Mouse (Mus musculus) midbrain, embryonic 12.5 days (tissue): Measurements from ENCODE around the gene Car9. TPM values are rescaled to one million over a fixed set of nuclear protein-coding genes. Genes with fewer than 3 reads are reported as not detected.
"Not testable (repeated sequence)": the region's sequence is repeated elsewhere in the genome, so short reads cannot be mapped to it uniquely, and the experiment has no call there.

Source experiments
- ATAC-seq: fragments of 200-750 bp; cut with Nextera tagmentation; 2 replicates; pipeline ENCODE4 v1.8.0; 2017; ENCODE audit warnings: low read depth, moderate TSS enrichment, moderate library complexity; ENCODE audit not compliant: low FRiP score
- H3K27ac ChIP-seq: fragments of 300-500 bp; sonication (generic); replicated peaks from 2 replicates; pipeline ENCODE4 v1.5.1; 2016; ENCODE audit warnings: mild to moderate bottlenecking
- H3K27me3 ChIP-seq: fragments of 300-500 bp; sonication (generic); 2 replicates; pipeline ENCODE4 v1.6.1; 2016; ENCODE audit warnings: mild to moderate bottlenecking
- H3K36me3 ChIP-seq: fragments of 300-500 bp; sonication (generic); 2 replicates; pipeline ENCODE4 v1.6.1; 2016
- H3K4me1 ChIP-seq: fragments of 300-500 bp; sonication (generic); 2 replicates; pipeline ENCODE4 v1.6.1; 2016
- H3K4me2 ChIP-seq: fragments of 300-500 bp; sonication (generic); replicated peaks from 2 replicates; pipeline ENCODE4 v1.6.1; 2016; ENCODE audit warnings: mild to moderate bottlenecking, moderate library complexity
- H3K4me3 ChIP-seq: fragments of 300-500 bp; sonication (generic); 2 replicates; pipeline ENCODE4 v1.5.1; 2016; ENCODE audit warnings: mild to moderate bottlenecking
- H3K9ac ChIP-seq: fragments of 300-500 bp; sonication (generic); replicated peaks from 2 replicates; pipeline ENCODE4 v1.6.1; 2016; ENCODE audit warnings: mild to moderate bottlenecking, moderate library complexity
- H3K9me3 ChIP-seq: fragments of 300-500 bp; sonication (generic); 2 replicates; pipeline ENCODE4 v1.6.1; 2016; ENCODE audit warnings: mild to moderate bottlenecking
- WGBS: fragments of 180-500 bp; shearing (Covaris S2); methylation state at CpG from one replicate; pipeline ENCODE4 v1.1.7; 2016; 5-methylcytosine and 5-hydroxymethylcytosine counted together
- polyA plus RNA-seq: library from polyadenylated mRNA; unstranded; fragments of >200 nt; fragmentation: Nextera tagmentation; extraction: Ambion mirVana; gene quantifications from 2 replicates; pipeline ENCODE4 v1.2.1, GENCODE M21; 2016

The Car9 gene
- polyA plus RNA-seq, 1 experiment from 2014 or later: 0.61 TPM

DNA sequence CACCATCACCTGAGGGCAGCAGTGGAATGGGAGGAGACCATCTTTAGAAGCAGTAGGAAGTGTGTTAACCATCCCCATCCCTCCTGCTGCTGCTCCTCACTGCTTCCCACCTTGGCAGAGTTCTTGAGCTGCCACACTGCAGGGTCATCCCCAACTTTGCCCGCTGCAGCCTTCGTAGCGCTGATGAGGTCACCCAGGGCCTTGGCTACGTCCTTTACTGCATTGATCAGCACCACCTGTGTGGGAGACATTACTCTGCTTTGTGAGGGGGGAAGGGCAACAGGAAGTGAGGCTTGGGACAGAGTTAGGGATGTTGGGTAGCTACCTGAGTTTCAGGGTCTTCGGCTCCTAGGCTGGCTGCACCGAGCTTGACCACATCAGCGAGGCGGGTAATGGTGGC is 28.9 kb downstream of the Car9 start:
- Histone ChIP-seq H3K27ac (no peak overlapping the region), H3K9me3 (no peaks in the 10 kb centered on the region), H3K27me3 (no peaks in the 10 kb centered on the region), H3K4me3 (no peak overlapping the region), H3K4me2 (no peak overlapping the region), H3K36me3 (peaks cover 96% of the 10 kb centered on the region), H3K9ac (no peak overlapping the region), H3K4me1 (no peaks in the 10 kb centered on the region)
- no peak for ATAC-seq
- 96% methylated on average over 8 of the region's 8 CpGs for WGBS

DNA sequence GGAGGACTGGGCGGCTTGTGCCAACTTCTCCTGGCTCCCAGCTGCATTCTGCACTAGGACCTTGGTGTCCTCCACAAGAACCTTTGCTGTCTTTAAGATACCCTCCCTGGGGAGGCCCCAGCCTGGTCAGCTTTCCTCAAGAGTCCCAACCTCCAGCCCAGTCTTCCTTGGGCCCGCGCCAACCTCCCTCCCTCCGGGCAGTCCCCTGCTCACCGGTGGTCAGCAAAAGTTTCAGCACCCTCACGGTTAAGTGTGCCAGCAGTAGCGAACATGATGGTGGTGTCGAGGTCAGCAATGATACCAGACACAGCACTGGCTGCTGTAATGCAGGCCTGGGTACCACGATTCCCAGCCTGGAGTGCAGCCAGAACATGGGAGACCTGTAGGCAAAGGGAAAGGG is 29.3 kb downstream of the Car9 start:
- peaks cover 98% of the 10 kb centered on the region for H3K36me3 ChIP-seq
- no peak overlapping the region for H3K4me3 ChIP-seq
- H3K9me3 ChIP-seq: no peaks in the 10 kb centered on the region
- no peak overlapping the region for H3K9ac ChIP-seq
- 94% methylated on average over 9 of the region's 9 CpGs for WGBS
- no peak overlapping the region for H3K27ac ChIP-seq
- no peaks in the 10 kb centered on the region for H3K27me3 ChIP-seq
- no peaks in the 10 kb centered on the region for H3K4me1 ChIP-seq
- no peak overlapping the region for H3K4me2 ChIP-seq
- no peak for ATAC-seq

- Histone ChIP-seq H3K9ac (no peak overlapping the region), H3K9me3 (no peaks in the 10 kb centered on the region), H3K4me3 (no peak overlapping the region), H3K27me3 (no peaks in the 10 kb centered on the region), H3K27ac (no peak overlapping the region), H3K4me1 (no peaks in the 10 kb centered on the region), H3K36me3 (peaks cover 99% of the 10 kb centered on the region), H3K4me2 (no peak overlapping the region)
- no peak for ATAC-seq
- WGBS: 82% methylated on average over 3 of the region's 3 CpGs
Observed at GRCm38 (mm10) chr4:43542044-43542443, 35.3 kb downstream of the Car9 start.

DNA sequence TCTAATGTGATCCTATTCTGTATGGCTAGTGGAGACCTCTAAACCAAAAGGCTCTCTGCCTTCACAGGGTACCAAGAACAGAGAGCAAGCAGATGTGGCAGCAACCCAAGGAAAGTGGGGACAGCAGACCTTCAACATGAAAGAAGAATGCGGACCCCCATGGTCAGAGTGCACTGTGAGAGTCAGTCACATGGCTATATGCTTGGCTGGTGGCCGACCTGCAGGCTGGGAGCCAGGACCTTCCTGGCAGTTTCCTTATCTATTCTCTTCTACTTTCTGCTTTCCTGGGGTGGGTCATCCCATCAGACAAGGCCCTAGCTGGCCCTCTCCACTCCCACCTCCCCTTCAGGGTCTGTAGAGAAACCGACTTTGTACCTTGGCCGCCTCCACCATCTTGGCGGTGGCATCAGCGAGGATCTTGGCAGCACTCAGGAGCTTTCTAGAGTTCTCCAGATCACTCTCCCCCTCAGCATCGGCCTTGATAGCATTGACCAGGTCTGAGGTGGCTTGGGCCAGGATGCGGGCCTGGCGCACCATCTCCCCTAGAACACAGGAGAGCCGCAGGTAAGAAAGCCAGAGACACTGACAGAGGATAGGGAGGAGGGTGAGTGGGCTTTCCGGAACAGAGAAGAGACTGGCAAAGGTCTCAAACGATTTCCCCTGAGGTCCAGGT is 39.7 kb downstream of the Car9 start:
- Histone ChIP-seq H3K27ac (no peak overlapping the region), H3K4me2 (no peak overlapping the region), H3K27me3 (no peaks in the 10 kb centered on the region), H3K4me1 (no peaks in the 10 kb centered on the region), H3K9me3 (no peaks in the 10 kb centered on the region), H3K4me3 (no peak overlapping the region), H3K36me3 (peaks cover 100% of the 10 kb centered on the region), H3K9ac (no peak overlapping the region)
- 94% methylated on average over 12 of the region's 12 CpGs for WGBS
- ATAC-seq: no peak

DNA sequence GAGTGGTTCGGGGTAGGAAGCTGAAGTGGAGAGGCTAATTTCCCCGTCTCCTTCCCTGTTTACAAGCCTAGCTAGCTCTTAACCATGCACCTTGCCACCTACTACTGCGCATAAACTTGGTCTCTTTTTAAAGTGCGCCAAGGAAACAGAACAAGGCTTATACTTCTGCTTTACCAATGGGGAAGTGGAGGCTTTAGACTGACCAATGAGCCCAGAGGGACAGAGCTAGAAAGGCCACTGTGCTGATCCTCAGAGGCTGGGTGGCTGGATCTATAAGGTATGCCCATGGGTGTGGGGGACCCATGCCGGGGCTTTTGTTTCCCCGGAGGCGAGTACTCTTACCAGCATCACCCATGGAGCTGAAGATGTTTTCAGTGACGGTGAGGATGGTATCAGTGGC is 40.4 kb downstream of the Car9 start:
- H3K4me1 ChIP-seq: no peaks in the 10 kb centered on the region
- no peak overlapping the region for H3K9ac ChIP-seq
- peaks cover 100% of the 10 kb centered on the region for H3K36me3 ChIP-seq
- no peak overlapping the region for H3K27ac ChIP-seq
- 97% methylated on average over 8 of the region's 8 CpGs for WGBS
- ATAC-seq: no peak
- H3K27me3 ChIP-seq: no peaks in the 10 kb centered on the region
- H3K4me3 ChIP-seq: no peak overlapping the region
- H3K4me2 ChIP-seq: no peak overlapping the region
- no peaks in the 10 kb centered on the region for H3K9me3 ChIP-seq

DNA sequence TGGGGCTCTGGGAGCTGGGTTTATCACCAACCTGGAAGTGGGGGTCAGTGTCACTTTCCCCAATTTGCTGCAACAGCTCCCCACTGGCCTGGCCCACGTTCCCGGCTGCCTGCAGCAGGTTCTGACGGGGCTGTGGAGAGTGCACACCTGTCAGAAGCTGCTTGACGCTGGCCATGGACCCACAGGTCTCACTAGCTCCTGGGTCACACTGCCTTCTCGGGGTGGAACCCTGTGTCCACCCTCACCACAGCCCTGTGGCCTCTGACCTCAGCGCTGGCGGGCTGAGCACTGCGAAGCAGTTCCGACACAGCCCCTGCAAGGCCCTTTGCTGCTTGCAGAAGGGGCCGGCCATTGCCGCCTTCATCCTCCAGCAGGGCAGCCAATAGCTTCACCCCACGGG is 42.3 kb downstream of the Car9 start:
- 92% methylated on average over 12 of the region's 12 CpGs for WGBS

DNA sequence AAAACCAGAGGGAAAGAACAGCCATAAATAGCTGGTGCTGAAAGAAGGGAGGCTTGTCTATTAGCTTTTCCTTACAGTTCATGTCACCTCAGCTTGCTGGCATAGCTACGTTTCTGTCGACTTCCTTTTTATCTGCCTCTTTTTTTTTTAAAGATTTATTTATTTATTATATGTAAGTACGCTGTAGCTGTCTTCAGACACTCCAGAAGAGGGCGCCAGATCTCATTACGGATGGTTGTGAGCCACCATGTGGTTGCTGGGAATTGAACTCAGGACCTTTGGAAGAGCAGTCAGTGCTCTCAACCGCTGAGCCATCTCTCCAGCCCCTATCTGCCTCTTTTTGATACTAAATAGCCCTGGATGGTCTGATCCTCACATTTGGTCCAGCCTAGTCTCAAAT is 45.1 kb downstream of the Car9 start:
- WGBS: 86% methylated on average over 6 of the region's 6 CpGs
- H3K36me3 ChIP-seq: peaks cover 99% of the 10 kb centered on the region
- H3K27me3 ChIP-seq, H3K9me3 ChIP-seq, H3K9ac ChIP-seq, H3K4me3 ChIP-seq, ATAC-seq, H3K27ac ChIP-seq, H3K4me1 ChIP-seq, H3K4me2 ChIP-seq: not testable (repeated sequence)

More for the DNA sequence above, 42.3 kb downstream of the Car9 start:
- Histone ChIP-seq H3K9ac (no peak overlapping the region), H3K27me3 (no peaks in the 10 kb centered on the region), H3K9me3 (no peaks in the 10 kb centered on the region), H3K4me2 (no peak overlapping the region), H3K36me3 (peaks cover 100% of the 10 kb centered on the region), H3K4me3 (no peak overlapping the region), H3K4me1 (no peaks in the 10 kb centered on the region), H3K27ac (no peak overlapping the region)
- ATAC-seq: no peak

DNA sequence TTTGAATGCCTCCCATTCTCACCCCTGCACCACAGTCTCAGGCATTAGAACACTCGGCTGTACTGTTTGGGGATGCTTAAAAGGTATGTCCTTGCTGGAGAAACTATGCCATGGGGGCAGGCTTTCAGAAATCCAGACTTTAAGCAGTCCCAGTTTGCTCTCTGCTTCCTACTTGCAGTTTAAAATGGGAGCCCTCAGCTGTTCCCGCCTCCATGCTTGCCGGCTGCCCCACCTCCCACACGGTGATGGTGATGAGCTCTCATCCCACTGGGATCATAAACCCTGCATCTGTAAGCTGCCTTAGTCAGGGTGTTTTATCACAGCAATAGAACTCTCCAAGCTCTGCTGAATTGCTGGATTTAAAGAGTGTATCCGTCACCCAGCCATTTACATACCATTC is 45.7 kb downstream of the Car9 start:
- no peak overlapping the region for H3K4me2 ChIP-seq
- H3K4me3 ChIP-seq: no peak overlapping the region
- no peaks in the 10 kb centered on the region for H3K9me3 ChIP-seq
- no peak overlapping the region for H3K9ac ChIP-seq
- WGBS: 95% methylated on average over 5 of the region's 5 CpGs
- peaks cover 94% of the 10 kb centered on the region for H3K36me3 ChIP-seq
- H3K27me3 ChIP-seq: no peaks in the 10 kb centered on the region
- ATAC-seq: no peak
- H3K27ac ChIP-seq: no peak overlapping the region
- no peaks in the 10 kb centered on the region for H3K4me1 ChIP-seq

DNA sequence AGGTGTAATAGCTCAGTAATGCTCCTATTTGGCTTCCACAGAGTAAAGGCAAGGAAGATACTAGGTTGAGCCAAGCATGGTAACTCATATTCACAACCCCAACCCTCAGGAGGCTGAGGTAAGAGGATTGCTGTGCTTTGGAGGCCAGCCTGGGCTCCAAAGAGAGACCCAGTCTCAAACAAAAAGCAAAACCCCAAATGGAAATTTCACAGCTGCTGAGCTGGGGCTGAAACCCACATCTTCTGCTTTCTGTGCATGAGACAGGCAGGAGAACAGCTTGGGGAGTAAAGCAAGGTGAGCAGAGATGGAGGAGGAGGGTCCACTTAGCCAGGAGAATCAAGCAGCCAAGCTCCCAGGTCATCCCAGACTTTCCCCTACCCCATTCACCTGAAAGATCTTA is 47.1 kb downstream of the Car9 start:
- peaks cover 79% of the 10 kb centered on the region for H3K36me3 ChIP-seq

GRCm38 (mm10) chr4:43555926-43556325 is 49.2 kb downstream of the Car9 start:
- peaks cover 28% of the 10 kb centered on the region for H3K4me1 ChIP-seq
- 97% methylated on average over 7 of the region's 7 CpGs for WGBS
- peaks cover 59% of the 10 kb centered on the region for H3K36me3 ChIP-seq
- H3K4me2 ChIP-seq: no peak overlapping the region
- no peak overlapping the region for H3K27ac ChIP-seq
- no peak overlapping the region for H3K9ac ChIP-seq
- H3K27me3 ChIP-seq: no peaks in the 10 kb centered on the region
- no peak for ATAC-seq
- no peak overlapping the region for H3K4me3 ChIP-seq
- H3K9me3 ChIP-seq: no peaks in the 10 kb centered on the region

More for the DNA sequence above, 47.1 kb downstream of the Car9 start:
- Histone ChIP-seq H3K27me3 (no peaks in the 10 kb centered on the region), H3K4me1 (peaks cover 9% of the 10 kb centered on the region), H3K9ac (no peak overlapping the region), H3K4me3 (no peak overlapping the region), H3K9me3 (no peaks in the 10 kb centered on the region), H3K27ac (no peak overlapping the region), H3K4me2 (no peak overlapping the region)
- no peak for ATAC-seq

DNA sequence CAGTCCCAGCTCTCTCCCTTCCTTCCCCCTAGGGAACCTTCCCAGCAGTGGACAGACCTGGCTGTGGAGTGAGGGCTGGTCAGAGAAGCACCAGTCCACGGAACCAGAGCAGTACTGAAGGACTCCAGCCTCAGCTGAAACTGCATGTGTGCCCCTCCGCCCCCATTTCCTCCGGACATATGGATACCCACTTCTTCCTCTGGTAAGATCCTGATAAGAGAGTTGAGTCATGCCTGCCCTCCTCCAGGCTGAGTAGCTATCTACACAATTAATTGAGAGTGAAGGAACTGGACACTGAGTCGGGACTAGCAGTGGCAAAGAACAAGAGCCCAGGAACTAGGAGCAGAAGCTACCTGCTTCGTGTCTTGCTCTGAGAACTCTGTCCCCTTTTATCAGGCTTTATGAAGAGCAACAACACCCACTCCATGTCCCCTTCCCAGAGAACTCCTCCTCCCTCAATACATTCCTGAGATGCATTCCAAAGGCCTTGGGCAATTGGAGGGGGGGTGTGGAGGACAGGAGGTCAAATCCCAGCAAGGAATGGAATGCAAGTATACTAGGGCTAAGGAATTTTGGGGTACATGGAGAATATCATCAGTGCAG is 51.4 kb downstream of the Car9 start:
- Histone ChIP-seq H3K4me3 (no peak overlapping the region), H3K9me3 (no peaks in the 10 kb centered on the region), H3K27ac (no peak overlapping the region), H3K4me1 (peaks cover 38% of the 10 kb centered on the region), H3K4me2 (peak overlapping the region; percentile 6; the same call in 1 of the 2 replicates), H3K9ac (no peak overlapping the region), H3K27me3 (no peaks in the 10 kb centered on the region), H3K36me3 (peaks cover 37% of the 10 kb centered on the region)
- WGBS: 62% methylated on average over 5 of the region's 5 CpGs
- ATAC-seq: no peak

DNA sequence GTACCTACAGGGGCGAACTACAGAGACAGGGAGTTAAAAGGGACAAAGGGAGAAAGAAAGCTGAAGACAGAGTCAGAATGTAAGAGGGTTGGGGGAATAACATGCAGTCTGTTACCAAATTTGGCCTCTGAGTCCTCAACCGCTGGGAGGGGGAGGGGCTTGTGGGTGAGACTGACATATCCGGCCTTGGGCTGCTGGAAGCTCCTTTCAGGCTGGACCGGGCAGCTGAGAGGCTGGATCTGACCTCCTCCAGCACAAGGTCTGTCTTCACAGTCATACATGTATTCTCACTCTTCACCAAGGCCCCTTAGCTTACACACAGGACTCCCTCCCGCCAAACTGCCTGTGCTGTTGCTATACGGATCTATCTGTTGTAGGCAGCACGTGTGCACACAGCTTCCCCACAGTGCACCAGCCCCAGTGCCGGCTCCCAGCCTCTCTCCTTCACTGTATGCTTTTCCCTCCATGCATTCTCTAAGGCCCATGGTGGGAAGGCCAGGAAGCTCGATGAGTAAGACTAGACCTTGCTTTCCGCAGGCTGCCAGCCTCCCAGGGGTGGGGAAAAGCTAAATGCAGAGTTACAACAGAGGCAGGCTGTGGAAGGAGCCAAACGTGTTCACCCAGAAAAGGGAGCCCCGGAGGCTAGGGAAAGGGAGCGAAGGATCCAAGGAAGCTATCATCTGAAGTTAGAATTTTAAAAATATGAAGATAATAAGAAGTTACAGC is 52.0 kb downstream of the Car9 start:
- Histone ChIP-seq H3K36me3 (peaks cover 30% of the 10 kb centered on the region), H3K9ac (peak overlapping the region; percentile 43), H3K4me1 (peaks cover 44% of the 10 kb centered on the region), H3K27ac (no peak overlapping the region), H3K4me2 (peak overlapping the region; percentile 6; the same call in 1 of the 2 replicates), H3K4me3 (no peak overlapping the region), H3K9me3 (no peaks in the 10 kb centered on the region), H3K27me3 (no peaks in the 10 kb centered on the region)
- no peak for ATAC-seq
- 42% methylated on average over 13 of the region's 13 CpGs for WGBS
